Mouse (Mus musculus) brain, embryonic 14.5 days (tissue): ENCODE results near the gene Aldh9a1.

Source experiments
- CTCF ChIP-seq: fragments of 200-500 bp; IDR thresholded peaks from 2 replicates; pipeline ENCODE4 v1.5.1; 2012; ENCODE audit warnings: inconsistent platforms, mild to moderate bottlenecking, moderate library complexity, borderline replicate concordance; ENCODE audit not compliant: insufficient read depth, insufficient read length; ENCODE audit errors: extremely low read depth
- POLR2A ChIP-seq: fragments of 200-500 bp; IDR thresholded peaks from 2 replicates; pipeline ENCODE4 v1.6.1; 2012; ENCODE audit warnings: mild to moderate bottlenecking, inconsistent platforms, borderline replicate concordance; ENCODE audit not compliant: poor library complexity, insufficient read depth, insufficient read length, severe bottlenecking; ENCODE audit errors: extremely low read depth

DNA sequence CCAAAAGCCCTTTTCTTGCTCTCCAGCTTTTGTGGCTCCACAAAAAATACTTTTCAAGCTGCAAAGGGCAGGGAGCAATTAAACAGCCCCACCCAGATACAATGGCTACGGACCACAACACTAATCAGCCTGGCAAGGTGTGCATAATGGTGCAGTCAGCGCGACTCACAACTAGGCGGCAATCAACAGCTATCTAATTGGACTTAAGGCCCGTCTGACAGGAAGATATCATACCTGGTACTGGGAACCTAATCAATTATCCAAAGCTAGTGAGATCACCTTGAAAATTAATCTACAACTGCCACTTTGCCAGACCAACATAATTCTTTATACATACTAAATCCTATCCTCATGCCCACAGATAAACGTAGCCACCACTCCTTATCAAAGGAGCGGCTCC, 32.5 kb downstream of the Aldh9a1 start:
- no peak for TF ChIP-seq CTCF
- no peak for TF ChIP-seq POLR2A
